In the genomic region with DNA sequence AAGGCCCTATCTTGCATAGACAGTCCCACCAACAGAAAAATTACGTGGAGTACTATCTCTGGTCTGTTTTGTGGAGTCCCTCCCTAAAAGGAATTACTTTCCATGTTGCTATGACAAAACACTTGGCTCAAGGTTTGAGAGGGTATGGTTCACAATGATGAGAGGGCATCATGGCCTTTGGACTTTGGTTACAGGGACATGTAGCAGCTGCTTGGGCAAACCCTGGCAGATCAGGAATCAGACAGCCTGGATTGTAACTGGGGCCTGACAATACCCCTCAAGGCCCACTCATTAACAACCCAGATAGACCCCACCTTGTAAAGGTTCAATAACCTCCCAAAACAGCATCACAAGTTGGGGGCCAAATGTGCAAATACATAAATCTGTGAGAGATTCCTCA, we compare ENCODE assay signal across 24 mouse cellular contexts.
"Had no signal": no experiment of that assay in that cellular context is flagged by ENCODE, and none has a peak within 500 bp of the region (broad histone marks: within the 10 kb centered on the region; RNA-seq: fewer than 3 reads in every experiment).

No protein-coding gene starts in this region.

- H3K27ac ChIP-seq: gastrocnemius, adult 2 months; heart, adult 2 months; heart, embryonic 13.5 days; heart, embryonic 15.5 days; hindbrain, embryonic 10.5 days; hindbrain, embryonic 12.5 days; hindbrain, embryonic 14.5 days; intestine, embryonic 15.5 days; kidney, embryonic 15.5 days; layer of hippocampus, adult 2 months; left cerebral cortex, adult 2 months; limb, embryonic 10.5 days; limb, embryonic 12.5 days; liver, embryonic 13.5 days; liver, embryonic 15.5 days had no signal

- DNase-seq: gastrocnemius, adult 2 months; gastrocnemius, postnatal 10 days; gastrocnemius, postnatal 25 days; heart, adult 2 months; heart, postnatal 14 days; heart, postnatal 36 days; kidney, adult 18-20 months; kidney, postnatal 14 days; kidney, postnatal 4 days; liver; liver, embryonic 13.5 days; liver, postnatal 0 days had no signal

- H3K36me3 ChIP-seq: heart, embryonic 13.5 days; heart, embryonic 15.5 days; hindbrain, embryonic 10.5 days; hindbrain, embryonic 12.5 days; intestine, embryonic 15.5 days; kidney, embryonic 15.5 days; limb, embryonic 10.5 days; limb, embryonic 12.5 days; liver, embryonic 13.5 days; liver, embryonic 15.5 days had no signal

- H3K4me3 ChIP-seq: gastrocnemius, adult 2 months; heart, adult 2 months; heart, embryonic 13.5 days; heart, embryonic 15.5 days; hindbrain, embryonic 10.5 days; hindbrain, embryonic 12.5 days; intestine, embryonic 15.5 days; kidney, embryonic 15.5 days; layer of hippocampus, adult 2 months; left cerebral cortex, adult 2 months; limb, embryonic 10.5 days; limb, embryonic 12.5 days; liver, embryonic 13.5 days; liver, embryonic 15.5 days had no signal

- H3K4me1 ChIP-seq: hindbrain, embryonic 12.5 days; intestine, embryonic 15.5 days; kidney, embryonic 15.5 days; liver, embryonic 13.5 days; liver, embryonic 15.5 days had no signal

- H3K27me3 ChIP-seq: heart, embryonic 13.5 days; heart, embryonic 15.5 days; hindbrain, embryonic 12.5 days; intestine, embryonic 15.5 days; kidney, embryonic 15.5 days; limb, embryonic 12.5 days; liver, embryonic 13.5 days; liver, embryonic 15.5 days had no signal
